Mouse (Mus musculus) bone marrow, adult 2 months (tissue): ENCODE measurements around the gene Pde8a.

Experiments
- CTCF ChIP-seq: fragments of 200-500 bp; IDR thresholded peaks from 2 replicates; pipeline ENCODE4 v1.5.1; 2011; ENCODE audit warnings: low read length, control low read depth; ENCODE audit not compliant: control insufficient read depth, insufficient read depth
- POLR2A ChIP-seq: fragments of 200-500 bp; IDR thresholded peaks from 2 replicates; pipeline ENCODE4 v1.6.1; 2011; ENCODE audit warnings: low read depth, mild to moderate bottlenecking, control low read depth, low read length, borderline replicate concordance; ENCODE audit not compliant: control insufficient read depth

DNA sequence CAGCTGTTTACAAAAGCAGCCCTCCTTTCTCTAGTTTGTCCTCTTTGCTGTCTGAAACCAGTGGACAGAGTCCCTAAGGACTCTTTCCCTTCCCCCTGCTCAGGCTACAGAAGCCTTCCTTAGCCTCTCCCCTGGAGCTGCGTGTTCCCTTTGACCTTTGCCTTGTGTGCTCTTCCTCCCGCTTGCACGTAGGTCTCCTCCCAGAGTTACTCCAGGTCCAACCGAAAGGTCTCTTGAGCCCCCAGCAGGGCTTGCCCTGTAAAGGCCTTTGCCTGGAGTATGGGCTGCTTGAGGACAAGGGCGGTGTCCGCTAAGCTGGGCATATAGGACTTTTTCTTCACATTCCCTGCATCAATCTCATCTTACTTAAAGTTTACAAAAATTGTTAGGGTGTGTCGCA, 5.9 kb downstream of the Pde8a start:
- TF ChIP-seq POLR2A (no peak), CTCF (no peak)
